Mouse (Mus musculus) neural tube, embryonic 14.5 days (tissue): ENCODE results near the gene Gm11567. TPM values are rescaled to one million over a fixed set of nuclear protein-coding genes. Genes with fewer than 3 reads are reported as not detected.
"Not testable (repeated sequence)": the region's sequence is repeated elsewhere in the genome, so short reads cannot be mapped to it uniquely, and the experiment has no call there.

ENCODE experiments used
- ATAC-seq: fragments of 200-750 bp; cut with Nextera tagmentation; 2 replicates; pipeline ENCODE4 v1.8.0; 2017; ENCODE audit warnings: low read depth, mild to moderate bottlenecking, moderate TSS enrichment, moderate library complexity
- H3K27ac ChIP-seq: fragments of 300-500 bp; sonication (generic); 2 replicates; pipeline ENCODE4 v1.5.1; 2014; ENCODE audit warnings: low read depth, mild to moderate bottlenecking, control low read depth, low read length, moderate library complexity, mixed read lengths
- H3K27me3 ChIP-seq: fragments of 300-500 bp; sonication (generic); 2 replicates; pipeline ENCODE4 v1.6.1; 2014; ENCODE audit warnings: low read length; ENCODE audit not compliant: control insufficient read depth, insufficient read depth
- H3K36me3 ChIP-seq: fragments of 300-500 bp; sonication (generic); 2 replicates; pipeline ENCODE4 v1.6.1; 2014; ENCODE audit warnings: low read length, mixed read lengths; ENCODE audit not compliant: control insufficient read depth, insufficient read depth
- H3K4me1 ChIP-seq: fragments of 300-500 bp; sonication (generic); 2 replicates; pipeline ENCODE4 v1.6.1; 2014; ENCODE audit warnings: low read length; ENCODE audit not compliant: control insufficient read depth, insufficient read depth
- H3K4me2 ChIP-seq: fragments of 300-500 bp; sonication (generic); 2 replicates; pipeline ENCODE4 v1.6.1; 2014; ENCODE audit warnings: mild to moderate bottlenecking, low read depth, low read length, control low read depth
- H3K4me3 ChIP-seq: fragments of 300-500 bp; sonication (generic); 2 replicates; pipeline ENCODE4 v1.5.1; 2014; ENCODE audit warnings: low read depth, low read length, control low read depth, mixed read lengths
- H3K9ac ChIP-seq: fragments of 300-500 bp; sonication (generic); replicated peaks from 2 replicates; pipeline ENCODE4 v1.6.1; 2014; ENCODE audit warnings: low read depth, mild to moderate bottlenecking, control low read depth, low read length, mixed read lengths
- H3K9me3 ChIP-seq: fragments of 300-500 bp; sonication (generic); 2 replicates; pipeline ENCODE4 v1.6.1; 2016; ENCODE audit warnings: low read length; ENCODE audit not compliant: control insufficient read depth
- WGBS: fragments of 180-500 bp; shearing (Covaris S2); extraction: QIAGEN DNeasy Blood & Tissue Kit; methylation state at CpG from one replicate; pipeline ENCODE4 v1.1.7; 2014; 5-methylcytosine and 5-hydroxymethylcytosine counted together
- polyA plus RNA-seq: library from polyadenylated mRNA; unstranded; fragments of >200 nt; fragmentation: Nextera tagmentation; extraction: Ambion mirVana; gene quantifications from 2 replicates; pipeline ENCODE4 v1.2.1, GENCODE M21; 2014

Gm11567 gene
- polyA plus RNA-seq, result not detected in 2 replicates

- not testable (repeated sequence) for ATAC-seq
- 54% methylated on average over 1 of the region's 1 CpGs for WGBS
These were observed at the start of gene Gm11567 for GRCm38 (mm10) chr11:99878887-99879286. Gm11567 (plus strand) TSS chr11:99879187.

GRCm38 (mm10) chr11:99837966-99838365 is 41.0 kb upstream of the Gm11567 start, which contains the start of gene 2300003K06Rik:
2300003K06Rik (minus strand) TSS chr11:99838066.
- Histone ChIP-seq H3K27ac (no peak within 1 kb of the TSS), H3K4me2 (no peak within 1 kb of the TSS), H3K9ac (no peak within 1 kb of the TSS), H3K27me3 (no peaks in the 10 kb centered on the region), H3K9me3 (no peaks in the 10 kb centered on the region), H3K4me1 (no peaks in the 10 kb centered on the region), H3K4me3 (no peak within 1 kb of the TSS), H3K36me3 (no peaks in the 10 kb centered on the region)
- 81% methylated on average over 1 of the region's 1 CpGs for whole genome bisulfite sequencing
- ATAC-seq, result no peak

More at GRCm38 (mm10) chr11:99878887-99879286, at the start of gene Gm11567:
- H3K4me2 ChIP-seq, H3K36me3 ChIP-seq, H3K9me3 ChIP-seq, H3K4me1 ChIP-seq, H3K27ac ChIP-seq, H3K9ac ChIP-seq, H3K27me3 ChIP-seq, H3K4me3 ChIP-seq: not testable (repeated sequence)

- no peaks in the 10 kb centered on the region for H3K27me3 ChIP-seq
- no peak overlapping the region for H3K27ac ChIP-seq
- H3K9me3 ChIP-seq, result no peaks in the 10 kb centered on the region
- H3K4me1 ChIP-seq, result no peaks in the 10 kb centered on the region
- no peak overlapping the region for H3K4me3 ChIP-seq
- no peaks in the 10 kb centered on the region for H3K36me3 ChIP-seq
- no peak overlapping the region for H3K4me2 ChIP-seq
- no peak for ATAC-seq
- H3K9ac ChIP-seq, result no peak overlapping the region
- 10% methylated on average over 1 of the region's 1 CpGs for WGBS
These were observed 36.8 kb upstream of the Gm11567 start for GRCm38 (mm10) chr11:99842185-99842584.

- Histone ChIP-seq H3K4me2 (no peak overlapping the region), H3K4me3 (no peak overlapping the region), H3K36me3 (no peaks in the 10 kb centered on the region), H3K27me3 (no peaks in the 10 kb centered on the region), H3K9me3 (no peaks in the 10 kb centered on the region), H3K27ac (no peak overlapping the region), H3K9ac (no peak overlapping the region), H3K4me1 (no peaks in the 10 kb centered on the region)
- 91% methylated on average over 2 of the region's 2 CpGs for WGBS
- ATAC-seq, result no peak
These were observed 32.2 kb upstream of the Gm11567 start for GRCm38 (mm10) chr11:99846746-99847145.

GRCm38 (mm10) chr11:99851508-99851907 is 27.5 kb upstream of the Gm11567 start, which contains the start of gene Krtap4-16:
Krtap4-16 (minus strand) TSS chr11:99851608.
- Histone ChIP-seq H3K27ac (no peak within 1 kb of the TSS), H3K4me1 (no peaks in the 10 kb centered on the region), H3K27me3 (no peaks in the 10 kb centered on the region), H3K4me3 (no peak within 1 kb of the TSS), H3K4me2 (no peak within 1 kb of the TSS), H3K36me3 (no peaks in the 10 kb centered on the region), H3K9ac (no peak within 1 kb of the TSS), H3K9me3 (no peaks in the 10 kb centered on the region)
- no peak for ATAC-seq

- Histone ChIP-seq H3K36me3 (no peaks in the 10 kb centered on the region), H3K4me1 (no peaks in the 10 kb centered on the region), H3K27me3 (no peaks in the 10 kb centered on the region), H3K4me2 (no peak overlapping the region), H3K9ac (no peak overlapping the region), H3K9me3 (no peaks in the 10 kb centered on the region), H3K27ac (no peak overlapping the region), H3K4me3 (no peak overlapping the region)
- ATAC-seq, result no peak
- 68% methylated on average over 3 of the region's 3 CpGs for WGBS
These were observed 24.9 kb upstream of the Gm11567 start for GRCm38 (mm10) chr11:99854121-99854520.

GRCm38 (mm10) chr11:99857617-99858016 is 21.4 kb upstream of the Gm11567 start, which contains the start of gene Gm11568:
Gm11568 (plus strand) TSS chr11:99857917.
- 92% methylated on average over 2 of the region's 2 CpGs for WGBS
- ATAC-seq, result no peak
- H3K4me1 ChIP-seq, result no peaks in the 10 kb centered on the region
- no peaks in the 10 kb centered on the region for H3K27me3 ChIP-seq
- H3K27ac ChIP-seq, result no peak within 1 kb of the TSS
- no peak within 1 kb of the TSS for H3K4me2 ChIP-seq
- no peak within 1 kb of the TSS for H3K9ac ChIP-seq
- H3K4me3 ChIP-seq, result no peak within 1 kb of the TSS
- H3K9me3 ChIP-seq, result no peaks in the 10 kb centered on the region
- no peaks in the 10 kb centered on the region for H3K36me3 ChIP-seq

GRCm38 (mm10) chr11:99858761-99859160 is 20.2 kb upstream of the Gm11567 start:
- 80% methylated on average over 2 of the region's 2 CpGs for WGBS
- H3K9me3 ChIP-seq, result no peaks in the 10 kb centered on the region
- H3K36me3 ChIP-seq, result no peaks in the 10 kb centered on the region
- no peak overlapping the region for H3K27ac ChIP-seq
- H3K4me3 ChIP-seq, result no peak overlapping the region
- H3K9ac ChIP-seq, result no peak overlapping the region
- no peak overlapping the region for H3K4me2 ChIP-seq
- no peaks in the 10 kb centered on the region for H3K27me3 ChIP-seq
- no peaks in the 10 kb centered on the region for H3K4me1 ChIP-seq
- ATAC-seq, result no peak

- H3K36me3 ChIP-seq, H3K4me3 ChIP-seq, H3K4me2 ChIP-seq, ATAC-seq, H3K27me3 ChIP-seq, H3K4me1 ChIP-seq, H3K9me3 ChIP-seq, H3K9ac ChIP-seq, H3K27ac ChIP-seq: not testable (repeated sequence)
- 63% methylated on average over 1 of the region's 1 CpGs for WGBS
These were observed 14.8 kb upstream of the Gm11567 start, which contains the start of gene Gm11559 for GRCm38 (mm10) chr11:99864176-99864575. Gm11559 (plus strand) TSS chr11:99864476.
